8 mouse cellular contexts compared by ENCODE assay signal in genomic region chr6:138171480-138172224, GRCm38 (mm10). TPM values are rescaled to one million over a fixed set of nuclear protein-coding genes. Genes with fewer than 3 reads are reported as not detected.
DNase-seq lines count a peak whose midpoint lies in the region; ATAC-seq lines count a peak whose summit lies in the region.

No protein-coding gene starts in this region.

- no peaks in the 10 kb centered on the region for H3K4me1 ChIP-seq in forebrain, embryonic 14.5 days (ENCODE audit: control insufficient read depth, insufficient read depth, low read length)
- no peaks in the 10 kb centered on the region for H3K4me1 ChIP-seq in hindbrain, embryonic 14.5 days (replicated peaks; ENCODE audit: control insufficient read depth, insufficient read depth, low read length)
- H3K4me1 ChIP-seq in neural tube, embryonic 12.5 days, result no peaks in the 10 kb centered on the region

- no peak overlapping the region for H3K4me3 ChIP-seq in forebrain, embryonic 14.5 days (ENCODE audit: low read depth, low read length)
- H3K4me3 ChIP-seq in hindbrain, embryonic 14.5 days (replicated peaks; ENCODE audit: low read length), result no peak overlapping the region
- no peak overlapping the region for H3K4me3 ChIP-seq in neural tube, embryonic 12.5 days

- intact Hi-C loops in left cerebral cortex, postnatal 14 days (cut with DNase I), result loop anchor here (5.0 to 10.0 kb wide), 3 partner anchors 251 to 1223 kb away; no protein-coding TSS in a partner anchor

- no peaks in the 10 kb centered on the region for H3K27me3 ChIP-seq in forebrain, embryonic 14.5 days (replicated peaks; ENCODE audit: control insufficient read depth, insufficient read depth, low read length)
- H3K27me3 ChIP-seq in hindbrain, embryonic 14.5 days (ENCODE audit: control insufficient read depth, insufficient read depth, low read length), result no peaks in the 10 kb centered on the region
- H3K27me3 ChIP-seq in neural tube, embryonic 12.5 days (replicated peaks), result no peaks in the 10 kb centered on the region

- WGBS in forebrain, embryonic 14.5 days, result 66% methylated on average over 15 of the region's 15 CpGs
- 72% methylated on average over 15 of the region's 15 CpGs for WGBS in hindbrain, embryonic 14.5 days
- WGBS in neural tube, embryonic 12.5 days, result 75% methylated on average over 15 of the region's 15 CpGs

- no peak overlapping the region for H3K4me2 ChIP-seq in forebrain, embryonic 14.5 days (ENCODE audit: low read length)
- no peak overlapping the region for H3K4me2 ChIP-seq in hindbrain, embryonic 14.5 days (replicated peaks)
- no peak overlapping the region for H3K4me2 ChIP-seq in neural tube, embryonic 12.5 days (replicated peaks)

- peak; percentile 80 for ATAC-seq in forebrain, embryonic 14.5 days
- peak; percentile 81 for ATAC-seq in hindbrain, embryonic 14.5 days (ENCODE audit: low FRiP score)
- ATAC-seq in neural tube, embryonic 12.5 days (ENCODE audit: low FRiP score, low read depth), result peak; percentile 68

- no peaks in the 10 kb centered on the region for H3K36me3 ChIP-seq in forebrain, embryonic 14.5 days (ENCODE audit: control insufficient read depth, insufficient read depth, low read length)
- H3K36me3 ChIP-seq in hindbrain, embryonic 14.5 days (replicated peaks; ENCODE audit: control insufficient read depth, insufficient read depth), result no peaks in the 10 kb centered on the region
- no peaks in the 10 kb centered on the region for H3K36me3 ChIP-seq in neural tube, embryonic 12.5 days

- peak; percentile 13 to 55 for DNase-seq in left cerebral cortex, adult 18-20 months (ENCODE audit: low spot score in 2 of 2)
- no peak for DNase-seq in left cerebral cortex, adult 11 months (ENCODE audit: low spot score)
- peak; percentile 80 for DNase-seq in forebrain, embryonic 14.5 days (ENCODE audit: low spot score)
- peak; percentile 78 for DNase-seq in hindbrain, embryonic 14.5 days (ENCODE audit: low spot score)
- peak; percentile 41 to 57 for DNase-seq in left cerebral cortex, postnatal 14 days (ENCODE audit: low spot score in 2 of 2)
- DNase-seq in spleen, postnatal 14 days (ENCODE audit: low spot score in 2 of 2), result no peak
- no peak for DNase-seq in natural killer cell, adult 2 months (ENCODE audit: low spot score in 2 of 2)

- no peak overlapping the region for H3K27ac ChIP-seq in forebrain, embryonic 14.5 days (ENCODE audit: low read depth, low read length)
- no peak overlapping the region for H3K27ac ChIP-seq in hindbrain, embryonic 14.5 days
- no peak overlapping the region for H3K27ac ChIP-seq in neural tube, embryonic 12.5 days

- H3K9ac ChIP-seq in forebrain, embryonic 14.5 days (ENCODE audit: low read length), result no peak overlapping the region
- no peak overlapping the region for H3K9ac ChIP-seq in hindbrain, embryonic 14.5 days
- no peak overlapping the region for H3K9ac ChIP-seq in neural tube, embryonic 12.5 days

- H3K9me3 ChIP-seq in forebrain, embryonic 14.5 days (replicated peaks; ENCODE audit: control insufficient read depth, low read length), result no peaks in the 10 kb centered on the region
- H3K9me3 ChIP-seq in hindbrain, embryonic 14.5 days (ENCODE audit: control insufficient read depth, low read length), result no peaks in the 10 kb centered on the region
- H3K9me3 ChIP-seq in neural tube, embryonic 12.5 days, result no peaks in the 10 kb centered on the region

RNA-seq across cellular contexts. Expression of gene Mgst1, which starts 31.5 kb away (rescaled TPM):
- 1 to 10 TPM; 6.8 to 9.6 TPM for total RNA-seq in left cerebral cortex, adult 18-20 months (2021)
- 33.9 and 46.2 TPM in 2 replicates for polyA plus RNA-seq in forebrain, embryonic 14.5 days (2014; fragmentation: Nextera tagmentation; extraction: Ambion mirVana)
- polyA plus RNA-seq in hindbrain, embryonic 14.5 days (2014; fragmentation: Nextera tagmentation; extraction: Ambion mirVana), result 102 and 114 TPM in 2 replicates
- 1 to 10 TPM; 8.2 to 8.6 TPM for total RNA-seq in left cerebral cortex, postnatal 14 days (2021)
- 64.0 and 67.7 TPM in 2 replicates for polyA plus RNA-seq in neural tube, embryonic 12.5 days (2016; fragmentation: Nextera tagmentation; extraction: Ambion mirVana)

Comparison
In these comparisons a context has a peak if more than half of its experiments do, and no peak if none do; other contexts are left out.
1. DNase-seq: peak in left cerebral cortex, adult 18-20 months (2 of 2), forebrain, embryonic 14.5 days (single experiment), hindbrain, embryonic 14.5 days (single experiment) and left cerebral cortex, postnatal 14 days (2 of 2); none in left cerebral cortex, adult 11 months (single experiment), spleen, postnatal 14 days (0 of 2) and natural killer cell, adult 2 months (0 of 2).
2. Peak in every context shown above with its lines, with median percentiles within 50 percentile points of each other: ATAC-seq.